Mouse (Mus musculus) cortical plate, adult 2 months (tissue): ENCODE data around the gene Pin1.

ENCODE experiments used
- CTCF ChIP-seq: fragments of 200-500 bp; IDR thresholded peaks from 2 replicates; pipeline ENCODE4 v1.5.1; 2011; ENCODE audit warnings: mild to moderate bottlenecking, control low read depth, low read length; ENCODE audit not compliant: insufficient read depth; ENCODE audit errors: extremely low read depth
- POLR2A ChIP-seq: fragments of 200-500 bp; IDR thresholded peaks from 2 replicates; pipeline ENCODE4 v1.6.1; 2011; ENCODE audit warnings: mild to moderate bottlenecking, low read length, control low read depth; ENCODE audit not compliant: insufficient read depth; ENCODE audit errors: extremely low read depth

GRCm38 (mm10) chr9:20652260-20652658 lies 364 bp downstream of the Pin1 start:
- TF ChIP-seq POLR2A (no peak), CTCF (no peak)
